Mouse (Mus musculus) left cerebral cortex, postnatal 25 days (tissue): ENCODE results near the gene Elk3. TPM values are rescaled to one million over a fixed set of nuclear protein-coding genes. Genes with fewer than 3 reads are reported as not detected.

ENCODE experiments used
- DNase-seq, 2 experiments: peaks; one replicate each; pipeline ENCODE4 v3.0.0; 2022; ENCODE audit warnings: low spot score in 2 of 2, mixed read lengths in 1 of 2
- intact Hi-C: fragments of 180-260 bp; cut with DNase I; formaldehyde crosslinking; loops from one replicate; pipeline ENCODE4 v1.15.1; 2025
- total RNA-seq, 2 experiments: library from RNA; stranded (reverse); gene quantifications; 2 replicates each; pipeline ENCODE4 v1.2.3; 2021

Elk3 gene
- total RNA-seq, 2 experiments from 2014 or later = 9.6 to 12.4 TPM

DNA sequence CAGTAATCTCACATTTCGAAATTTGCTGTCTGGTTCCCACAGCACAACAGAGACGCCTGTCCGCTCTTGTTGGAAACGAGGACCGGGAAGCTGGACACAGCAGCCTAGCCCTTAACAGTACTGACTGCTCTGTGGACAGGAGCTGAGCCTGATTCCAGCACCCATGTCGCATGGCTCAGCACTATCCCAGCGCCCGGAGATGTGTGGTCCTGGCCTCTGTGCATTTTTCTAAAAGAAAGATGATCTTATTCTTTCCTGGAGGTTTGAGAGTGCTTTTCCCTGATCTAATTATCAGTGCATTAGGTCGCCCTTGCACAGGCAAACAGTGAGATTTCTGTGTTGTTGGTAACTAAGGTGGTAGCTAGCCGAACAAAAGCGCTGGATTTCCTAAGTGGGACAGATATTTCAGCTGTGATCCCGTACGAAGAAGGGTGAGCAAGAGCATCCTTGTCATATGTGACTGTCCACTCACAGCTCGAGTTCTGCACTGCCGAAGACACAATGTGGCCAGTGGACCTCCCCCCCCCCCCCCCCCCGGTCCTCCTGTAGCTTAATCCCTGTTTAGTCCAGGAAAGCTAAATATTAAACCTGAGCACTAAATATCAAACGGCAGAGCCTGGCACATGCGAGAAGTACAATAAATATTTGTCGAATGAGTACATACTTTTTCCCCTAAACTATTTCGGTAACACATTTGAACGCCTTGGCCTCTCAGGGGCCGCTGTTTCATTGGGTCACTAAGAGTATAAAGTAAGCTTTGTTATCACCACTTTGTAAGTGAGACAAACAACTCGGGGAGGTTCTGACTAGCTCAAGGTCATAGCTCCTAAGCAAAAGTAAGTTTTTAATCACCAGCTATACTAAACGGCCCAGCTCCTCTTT, 60.3 kb downstream of the Elk3 start:
- DNase-seq = no peak
- intact Hi-C loops = no loop called here

- intact Hi-C loops = no loop called here
Measured at GRCm38 (mm10) chr10:93249901-93250300, 61.0 kb downstream of the Elk3 start.

DNA sequence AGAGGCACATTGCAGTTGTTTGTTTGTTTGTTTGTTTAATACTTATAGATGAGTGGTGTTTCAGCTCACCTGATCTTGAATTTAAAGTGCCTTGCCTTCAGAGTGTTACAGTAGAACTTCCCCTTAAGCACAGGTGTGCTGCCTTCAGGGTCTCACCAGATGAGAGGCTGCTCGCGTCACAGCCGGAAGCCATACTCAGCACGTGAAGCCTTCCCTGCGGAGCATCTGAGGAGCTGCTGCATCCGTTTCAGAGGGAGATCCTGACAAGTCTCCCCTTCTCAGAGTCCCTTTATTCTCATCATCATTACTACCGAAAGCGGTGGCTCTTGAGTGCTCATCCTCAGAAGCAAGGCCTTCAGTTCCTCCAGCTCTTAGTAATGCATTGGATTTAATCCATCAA, 62.5 kb downstream of the Elk3 start:
- intact Hi-C loops = no loop called here

More at GRCm38 (mm10) chr10:93249901-93250300, 61.0 kb downstream of the Elk3 start:
- no peak for DNase-seq

GRCm38 (mm10) chr10:93247902-93248301, 63.0 kb downstream of the Elk3 start:
- intact Hi-C loops = no loop called here
- no peak for DNase-seq

More for the DNA sequence above, 62.5 kb downstream of the Elk3 start:
- no peak for DNase-seq

DNA sequence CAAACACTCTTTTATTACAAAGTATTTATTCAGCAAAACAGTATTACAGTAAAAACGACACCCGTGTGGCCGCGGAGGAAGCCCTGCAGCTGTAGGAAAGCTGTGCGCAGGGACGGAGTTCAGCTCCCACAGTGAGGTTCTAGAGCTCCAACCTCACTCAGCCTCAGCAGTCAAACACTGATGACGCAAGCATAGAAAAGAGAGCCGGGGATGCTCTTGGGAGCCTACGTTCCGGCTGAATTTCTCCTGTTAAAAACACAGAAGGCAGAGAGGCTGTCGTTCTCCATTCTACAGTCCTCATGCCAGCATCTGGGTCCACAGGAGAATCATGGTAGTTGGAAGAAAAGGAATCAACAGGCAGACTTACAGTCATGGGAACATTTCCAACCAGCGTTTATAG, 63.5 kb downstream of the Elk3 start:
- no peak for DNase-seq
- intact Hi-C loops = no loop called here

DNA sequence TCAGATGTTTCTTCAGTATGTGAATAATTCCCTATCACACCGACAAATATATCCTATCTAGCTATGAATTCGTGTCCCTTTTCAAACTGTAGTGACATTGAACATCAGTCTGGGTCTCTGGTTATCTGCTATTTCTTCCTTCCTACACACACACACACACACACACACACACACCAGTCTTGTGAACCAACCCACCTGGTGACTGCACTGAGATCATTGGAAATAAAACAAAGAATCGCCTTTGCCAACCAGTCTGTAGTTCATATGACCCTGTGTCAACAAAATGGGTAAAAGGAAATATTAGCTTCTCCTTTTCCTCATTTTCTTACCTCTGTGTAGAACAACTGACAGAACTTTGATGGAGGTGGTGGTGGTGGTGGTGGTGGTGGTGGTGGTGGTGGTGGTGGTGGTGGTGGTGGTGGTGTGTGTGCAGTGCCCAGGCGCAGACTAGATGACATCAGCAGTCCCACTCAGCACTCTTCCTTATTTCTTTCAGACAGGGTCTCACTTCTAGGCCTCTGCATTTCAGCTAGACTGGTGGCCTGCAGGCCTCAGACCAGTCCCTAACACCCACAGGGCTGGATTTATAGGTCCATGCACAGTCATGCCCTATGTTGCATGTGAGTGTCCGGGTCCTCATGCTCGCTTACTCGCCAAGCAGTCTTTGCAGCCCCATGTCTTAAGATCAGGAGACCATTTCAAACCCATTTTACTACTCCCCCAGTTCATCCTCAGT, 64.6 kb downstream of the Elk3 start:
- DNase-seq = no peak
- intact Hi-C loops = no loop called here

DNA sequence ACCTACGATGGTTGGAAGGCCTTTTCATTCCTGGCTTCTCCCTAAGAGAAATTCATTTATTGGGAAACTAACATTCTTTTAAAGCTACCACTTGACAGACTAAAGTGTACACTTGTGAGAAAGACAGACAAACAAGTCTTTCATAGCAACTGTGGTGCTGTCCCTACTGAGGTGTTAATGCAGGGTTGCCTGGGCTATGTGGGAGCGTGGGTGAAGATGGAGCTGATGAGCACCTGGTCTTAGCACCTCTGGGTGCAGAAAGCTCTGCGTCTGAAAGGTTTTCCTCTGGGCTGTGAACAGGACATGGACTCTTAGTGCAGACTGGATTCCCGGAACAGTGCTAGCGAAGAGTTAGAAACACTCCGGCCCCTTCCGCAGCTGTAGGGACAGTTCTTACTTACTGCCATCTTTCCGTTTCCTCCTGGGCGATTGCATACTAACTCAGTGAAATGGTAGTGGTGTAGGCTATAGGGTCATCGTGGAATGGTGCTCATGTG, 66.7 kb downstream of the Elk3 start:
- peak in 1 of 2 experiments; percentile 1 for DNase-seq

GRCm38 (mm10) chr10:93242861-93243260, 68.1 kb downstream of the Elk3 start:
- no peak for DNase-seq
- intact Hi-C loops = no loop called here

More for the DNA sequence above, 66.7 kb downstream of the Elk3 start:
- intact Hi-C loops = no loop called here

DNA sequence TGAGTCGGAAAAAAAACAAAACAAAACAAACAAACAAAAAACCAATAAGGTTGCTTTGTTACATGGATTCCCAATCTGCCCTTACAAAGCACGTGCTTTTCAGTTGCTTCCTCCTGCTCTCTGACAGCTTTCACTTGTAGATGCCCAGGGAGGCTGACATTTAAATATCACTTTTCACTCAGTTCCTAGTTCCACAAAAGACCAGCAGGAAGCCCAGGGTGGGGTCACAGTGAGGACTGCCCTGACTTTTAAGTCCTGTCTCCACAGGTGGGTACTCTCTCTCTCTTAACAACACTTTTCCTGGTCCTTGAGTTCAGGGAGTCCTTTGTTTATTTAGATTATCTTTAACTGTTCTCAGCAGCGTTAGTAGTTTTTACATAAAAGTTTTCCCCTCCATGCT, 68.7 kb downstream of the Elk3 start:
- DNase-seq = peak in 1 of 2 experiments; percentile 1
- intact Hi-C loops = no loop called here

- DNase-seq = no peak
- intact Hi-C loops = loop anchor here (10.0 kb wide), 1 partner anchor 195 kb away; no protein-coding TSS in a partner anchor
Measured at GRCm38 (mm10) chr10:93239201-93239806, 71.6 kb downstream of the Elk3 start.

GRCm38 (mm10) chr10:93234692-93235091, 76.2 kb downstream of the Elk3 start:
- DNase-seq = no peak
- intact Hi-C loops = loop anchor here (5.0 to 10.0 kb wide), 2 partner anchors 72 to 190 kb away; partner anchors contain the start of gene Cdk17

- intact Hi-C loops = loop anchor here (5.0 to 10.0 kb wide), 2 partner anchors 71 to 189 kb away; partner anchors contain the start of gene Cdk17
- no peak for DNase-seq
Measured at GRCm38 (mm10) chr10:93233665-93234194, 77.2 kb downstream of the Elk3 start.

DNA sequence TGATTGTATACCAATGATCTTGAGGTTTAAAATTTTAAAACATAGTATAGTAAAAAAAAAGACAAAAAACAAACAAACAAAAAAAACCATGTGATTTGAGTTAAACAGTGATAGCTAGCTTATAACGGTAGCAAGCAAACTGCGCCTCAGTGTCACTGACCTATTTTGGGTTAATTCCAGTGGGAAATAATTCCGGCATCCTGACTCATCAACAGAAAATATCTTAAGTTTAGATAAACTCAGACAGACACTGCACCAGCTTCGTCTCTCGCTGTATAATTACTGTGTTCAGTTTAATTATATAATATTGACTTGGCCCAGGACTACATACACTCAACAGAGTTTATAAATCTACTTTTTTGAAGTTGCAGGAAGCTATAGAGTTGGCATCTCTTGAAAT, 79.0 kb downstream of the Elk3 start:
- no peak for DNase-seq

GRCm38 (mm10) chr10:93231490-93231889, 79.4 kb downstream of the Elk3 start:
- intact Hi-C loops = loop anchor here (5.0 to 10.0 kb wide), 2 partner anchors 69 to 187 kb away; partner anchors contain the start of gene Cdk17
- no peak for DNase-seq

More for the DNA sequence above, 79.0 kb downstream of the Elk3 start:
- intact Hi-C loops = loop anchor here (5.0 to 10.0 kb wide), 2 partner anchors 70 to 187 kb away; partner anchors contain the start of gene Cdk17

- intact Hi-C loops = no loop called here
Measured at GRCm38 (mm10) chr10:93228401-93229007, 82.4 kb downstream of the Elk3 start.

DNA sequence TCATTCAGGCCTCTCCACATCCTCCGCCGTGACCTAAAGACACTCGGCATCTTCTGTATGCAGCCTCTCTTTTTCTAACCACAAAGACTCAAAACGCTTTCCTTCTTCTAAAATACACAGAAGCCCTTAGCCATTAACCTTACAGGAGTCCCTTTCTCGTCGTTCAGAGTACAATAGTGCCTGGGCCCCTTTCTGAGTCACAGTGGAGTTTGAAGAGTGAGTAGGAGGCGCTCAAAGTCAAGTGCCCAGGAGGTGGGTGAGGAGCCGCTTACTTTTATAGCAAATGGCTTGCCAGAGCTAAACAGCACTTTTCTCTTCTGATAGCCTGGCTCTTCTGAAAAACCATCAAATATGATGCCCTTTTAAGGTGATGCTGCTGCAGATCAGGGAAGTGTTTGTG, 83.0 kb downstream of the Elk3 start:
- intact Hi-C loops = no loop called here
- peak in 1 of 2 experiments; percentile 63 for DNase-seq

More at GRCm38 (mm10) chr10:93228401-93229007, 82.4 kb downstream of the Elk3 start:
- no peak for DNase-seq

DNA sequence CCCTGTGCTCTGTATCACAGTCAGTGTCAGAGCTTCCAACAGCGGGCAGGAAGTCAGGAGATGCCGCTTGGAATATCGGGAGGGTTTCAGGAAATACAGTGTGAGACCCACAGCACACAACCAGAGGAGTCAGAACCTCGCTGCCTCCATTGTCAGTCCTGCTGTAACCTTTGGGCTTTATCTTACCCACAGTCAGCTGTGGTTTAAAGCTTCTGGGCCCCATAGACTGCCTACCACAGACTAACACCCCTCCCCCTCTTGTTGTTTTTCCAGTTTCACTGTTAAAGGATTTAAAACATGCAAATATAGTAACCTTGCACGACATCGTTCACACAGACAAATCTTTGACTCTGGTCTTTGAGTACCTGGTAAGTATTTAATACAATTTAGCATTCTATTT, 85.2 kb downstream of the Elk3 start:
- intact Hi-C loops = no loop called here

DNA sequence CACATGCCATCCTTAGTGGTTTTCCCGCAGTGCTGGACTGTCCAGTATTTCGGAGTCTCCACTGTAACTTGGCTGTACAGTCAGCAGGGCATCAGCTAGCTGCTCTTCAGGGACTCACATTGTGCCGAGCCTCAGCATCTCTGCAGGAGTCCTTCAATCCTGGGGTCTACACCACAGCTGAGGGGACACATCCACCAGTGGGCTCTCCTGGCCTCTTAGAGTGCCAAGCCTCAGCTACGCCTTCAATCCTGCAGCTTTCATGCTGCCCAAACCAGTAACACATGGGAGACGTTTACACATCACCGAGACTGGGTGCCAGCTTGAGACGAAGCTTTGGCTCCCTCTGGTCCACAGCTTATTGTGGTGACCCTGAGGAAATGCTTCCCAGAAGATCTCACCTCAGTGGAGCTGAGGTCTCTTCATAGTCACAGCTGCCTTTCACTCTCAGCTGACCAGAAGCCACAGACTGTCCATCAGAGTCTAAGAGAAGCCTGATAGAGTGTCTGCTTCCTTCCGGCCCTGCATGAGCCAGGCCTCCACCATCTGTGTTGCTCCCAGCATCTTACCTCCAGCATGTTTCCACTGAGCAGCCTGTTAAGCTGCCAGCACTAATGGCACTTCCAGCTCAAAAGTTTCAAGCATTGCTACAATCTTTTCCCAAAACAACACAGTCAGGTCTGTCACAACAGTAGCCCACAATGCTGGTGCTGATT, 95.7 kb downstream of the Elk3 start:
- no peak for DNase-seq
- intact Hi-C loops = no loop called here

More for the DNA sequence above, 85.2 kb downstream of the Elk3 start:
- no peak for DNase-seq
